Mouse (Mus musculus): ENCODE results near the gene Sgcb. TPM values are rescaled to one million over a fixed set of nuclear protein-coding genes. Genes with fewer than 3 reads are reported as not detected.

Gene Sgcb
- polyA plus RNA-seq, 1 experiment from 2014 or later = 20.7 TPM

DNA sequence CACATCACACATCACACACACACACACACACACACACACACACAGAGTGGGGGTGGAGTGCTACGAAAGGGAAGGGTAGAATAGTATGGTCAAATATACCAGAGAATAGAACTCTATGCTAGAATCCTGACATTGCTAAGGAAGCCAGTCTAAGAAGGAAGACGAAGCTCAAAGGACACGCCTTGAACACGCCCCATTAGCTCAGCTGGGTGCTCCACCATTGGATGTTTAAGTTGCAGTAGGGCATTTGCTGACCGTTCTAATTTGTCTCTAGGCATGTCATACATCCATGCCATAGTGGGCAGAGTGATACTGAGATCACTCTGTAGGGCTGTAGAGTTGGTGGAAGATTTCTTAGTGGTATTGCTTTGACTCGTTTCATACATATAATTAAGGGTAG is 35.6 kb upstream of the Sgcb start:
- no peak for DNase-seq (ENCODE audit: low spot score)
- H3K27me3 ChIP-seq (replicated peaks; ENCODE audit: control insufficient read depth, insufficient read depth, low read length) = no peaks in the 10 kb centered on the region
- H3K9ac ChIP-seq (ENCODE audit: low read length) = no peak overlapping the region
- WGBS = 83% methylated on average over 6 of the region's 6 CpGs
- no peak overlapping the region for H3K4me3 ChIP-seq (ENCODE audit: low read depth, low read length)
- H3K4me2 ChIP-seq (ENCODE audit: low read length) = no peak overlapping the region
- H3K36me3 ChIP-seq (ENCODE audit: control insufficient read depth, insufficient read depth, low read length) = no peaks in the 10 kb centered on the region
- ATAC-seq (replicated peaks; ENCODE audit: low FRiP score, low TSS enrichment, low read depth) = no peak
- H3K27ac ChIP-seq (ENCODE audit: low read depth) = no peak overlapping the region
- H3K4me1 ChIP-seq (replicated peaks; ENCODE audit: control insufficient read depth, insufficient read depth, low read length) = no peaks in the 10 kb centered on the region
- H3K9me3 ChIP-seq (ENCODE audit: control insufficient read depth, low read length) = no peaks in the 10 kb centered on the region

DNA sequence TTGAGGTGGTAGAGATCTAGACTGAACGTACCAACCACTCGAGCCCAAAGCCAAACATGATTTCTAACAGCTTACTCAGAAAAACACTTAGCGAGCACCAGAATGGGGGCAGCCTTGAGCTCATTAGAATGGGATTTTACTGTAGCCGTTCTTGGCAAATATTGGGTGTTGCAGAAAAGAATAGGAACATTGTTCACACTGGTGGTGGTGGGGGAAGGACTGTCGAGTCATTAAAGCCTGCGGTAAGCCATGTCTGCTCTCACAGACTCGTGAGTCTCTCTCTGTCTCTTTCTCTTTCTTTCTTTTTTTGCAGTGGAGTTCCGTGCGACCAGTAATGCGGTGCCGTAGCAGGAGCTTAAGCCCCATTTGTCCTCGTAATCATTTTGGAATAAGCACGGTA is 29.0 kb upstream of the Sgcb start:
- H3K9ac ChIP-seq (ENCODE audit: low read length) = no peak overlapping the region
- WGBS = 63% methylated on average over 13 of the region's 13 CpGs
- H3K27me3 ChIP-seq (replicated peaks; ENCODE audit: control insufficient read depth, insufficient read depth, low read length) = no peaks in the 10 kb centered on the region
- H3K9me3 ChIP-seq (ENCODE audit: control insufficient read depth, low read length) = no peaks in the 10 kb centered on the region
- ATAC-seq (replicated peaks; ENCODE audit: low FRiP score, low TSS enrichment, low read depth) = no peak
- DNase-seq (ENCODE audit: low spot score) = no peak
- H3K4me3 ChIP-seq (ENCODE audit: low read depth, low read length) = no peak overlapping the region
- no peak overlapping the region for H3K27ac ChIP-seq (ENCODE audit: low read depth)
- no peaks in the 10 kb centered on the region for H3K36me3 ChIP-seq (ENCODE audit: control insufficient read depth, insufficient read depth, low read length)
- no peaks in the 10 kb centered on the region for H3K4me1 ChIP-seq (replicated peaks; ENCODE audit: control insufficient read depth, insufficient read depth, low read length)
- no peak overlapping the region for H3K4me2 ChIP-seq (ENCODE audit: low read length)

DNA sequence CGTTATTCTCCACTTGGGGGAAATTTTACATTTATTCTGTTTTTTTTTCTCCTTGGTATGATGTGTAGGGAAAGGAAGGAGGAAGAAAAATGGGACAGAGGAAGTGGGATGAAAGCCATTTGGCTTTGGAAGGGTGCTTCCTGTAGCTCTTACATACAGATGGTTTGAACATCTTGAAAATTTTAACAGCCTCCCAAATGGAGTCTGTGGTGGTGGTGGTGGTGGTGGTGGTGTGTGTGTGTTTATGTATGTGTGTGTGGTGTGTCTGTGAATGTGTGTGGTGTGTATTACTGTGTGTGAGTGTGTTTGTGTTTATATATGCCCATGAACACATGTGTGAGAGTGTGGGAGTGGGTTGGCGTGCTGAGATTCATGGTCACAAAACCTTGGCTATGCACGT is 28.0 kb upstream of the Sgcb start:
- Histone ChIP-seq H3K4me3 (ENCODE audit: low read depth, low read length) (no peak overlapping the region), H3K27ac (ENCODE audit: low read depth) (no peak overlapping the region), H3K4me1 (replicated peaks; ENCODE audit: control insufficient read depth, insufficient read depth, low read length) (no peaks in the 10 kb centered on the region), H3K27me3 (replicated peaks; ENCODE audit: control insufficient read depth, insufficient read depth, low read length) (no peaks in the 10 kb centered on the region), H3K9me3 (ENCODE audit: control insufficient read depth, low read length) (no peaks in the 10 kb centered on the region), H3K9ac (ENCODE audit: low read length) (no peak overlapping the region), H3K36me3 (ENCODE audit: control insufficient read depth, insufficient read depth, low read length) (no peaks in the 10 kb centered on the region), H3K4me2 (ENCODE audit: low read length) (no peak overlapping the region)
- DNase-seq (ENCODE audit: low spot score) = no peak
- no peak for ATAC-seq (replicated peaks; ENCODE audit: low FRiP score, low TSS enrichment, low read depth)
- WGBS = 78% methylated on average over 3 of the region's 3 CpGs

GRCm38 (mm10) chr5:73669386-73669785 is 21.8 kb upstream of the Sgcb start:
- Histone ChIP-seq H3K9me3 (ENCODE audit: control insufficient read depth, low read length) (no peaks in the 10 kb centered on the region), H3K27ac (ENCODE audit: low read depth) (no peak overlapping the region), H3K4me2 (ENCODE audit: low read length) (no peak overlapping the region), H3K4me3 (ENCODE audit: low read depth, low read length) (no peak overlapping the region), H3K27me3 (replicated peaks; ENCODE audit: control insufficient read depth, insufficient read depth, low read length) (no peaks in the 10 kb centered on the region), H3K4me1 (replicated peaks; ENCODE audit: control insufficient read depth, insufficient read depth, low read length) (0 out of 2 replicates have a peak, but pooled peaks cover 3% of the 10 kb centered on the region), H3K9ac (ENCODE audit: low read length) (no peak overlapping the region), H3K36me3 (ENCODE audit: control insufficient read depth, insufficient read depth, low read length) (no peaks in the 10 kb centered on the region)
- ATAC-seq (replicated peaks; ENCODE audit: low FRiP score, low TSS enrichment, low read depth) = no peak
- WGBS = 65% methylated on average over 26 of the region's 26 CpGs
- peak; percentile 48 for DNase-seq (ENCODE audit: low spot score)

DNA sequence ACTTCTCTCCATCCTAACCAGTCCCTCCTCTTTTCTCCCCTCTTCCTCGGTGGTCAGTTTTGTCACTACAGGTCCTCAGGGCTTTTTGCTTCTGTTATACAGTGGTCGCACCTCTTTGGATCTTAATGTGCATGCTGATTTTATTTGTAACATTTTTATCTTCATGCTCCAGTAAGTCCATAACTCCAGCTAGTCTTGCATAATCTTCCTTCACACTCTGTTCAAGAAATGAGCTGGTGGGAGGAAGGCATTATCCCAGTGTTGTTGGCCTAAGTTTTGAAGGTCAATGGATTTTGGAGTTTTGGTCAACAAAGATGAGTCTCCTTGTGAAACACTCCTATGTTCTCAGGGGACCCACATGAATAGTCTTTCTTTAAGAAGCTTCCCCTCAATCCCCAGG is 20.3 kb upstream of the Sgcb start:
- H3K27ac ChIP-seq (ENCODE audit: low read depth) = no peak overlapping the region
- no peak overlapping the region for H3K4me3 ChIP-seq (ENCODE audit: low read depth, low read length)
- no peak overlapping the region for H3K9ac ChIP-seq (ENCODE audit: low read length)
- H3K27me3 ChIP-seq (replicated peaks; ENCODE audit: control insufficient read depth, insufficient read depth, low read length) = no peaks in the 10 kb centered on the region
- DNase-seq (ENCODE audit: low spot score) = no peak
- H3K4me1 ChIP-seq (replicated peaks; ENCODE audit: control insufficient read depth, insufficient read depth, low read length) = 0 out of 2 replicates have a peak, but pooled peaks cover 3% of the 10 kb centered on the region
- H3K36me3 ChIP-seq (ENCODE audit: control insufficient read depth, insufficient read depth, low read length) = no peaks in the 10 kb centered on the region
- no peak overlapping the region for H3K4me2 ChIP-seq (ENCODE audit: low read length)
- 85% methylated on average over 2 of the region's 2 CpGs for WGBS
- no peak for ATAC-seq (replicated peaks; ENCODE audit: low FRiP score, low TSS enrichment, low read depth)
- no peaks in the 10 kb centered on the region for H3K9me3 ChIP-seq (ENCODE audit: control insufficient read depth, low read length)

GRCm38 (mm10) chr5:73666695-73667094 is 19.1 kb upstream of the Sgcb start:
- Histone ChIP-seq H3K36me3 (ENCODE audit: control insufficient read depth, insufficient read depth, low read length) (no peaks in the 10 kb centered on the region), H3K4me1 (replicated peaks; ENCODE audit: control insufficient read depth, insufficient read depth, low read length) (0 out of 2 replicates have a peak, but pooled peaks cover 3% of the 10 kb centered on the region), H3K27ac (ENCODE audit: low read depth) (no peak overlapping the region), H3K4me3 (ENCODE audit: low read depth, low read length) (no peak overlapping the region), H3K27me3 (replicated peaks; ENCODE audit: control insufficient read depth, insufficient read depth, low read length) (no peaks in the 10 kb centered on the region; the same call in 1 of the 2 replicates), H3K4me2 (ENCODE audit: low read length) (no peak overlapping the region), H3K9me3 (ENCODE audit: control insufficient read depth, low read length) (no peaks in the 10 kb centered on the region), H3K9ac (ENCODE audit: low read length) (no peak overlapping the region)
- 77% methylated on average over 2 of the region's 2 CpGs for WGBS
- ATAC-seq (replicated peaks; ENCODE audit: low FRiP score, low TSS enrichment, low read depth) (no peak), DNase-seq (ENCODE audit: low spot score) (no peak)

DNA sequence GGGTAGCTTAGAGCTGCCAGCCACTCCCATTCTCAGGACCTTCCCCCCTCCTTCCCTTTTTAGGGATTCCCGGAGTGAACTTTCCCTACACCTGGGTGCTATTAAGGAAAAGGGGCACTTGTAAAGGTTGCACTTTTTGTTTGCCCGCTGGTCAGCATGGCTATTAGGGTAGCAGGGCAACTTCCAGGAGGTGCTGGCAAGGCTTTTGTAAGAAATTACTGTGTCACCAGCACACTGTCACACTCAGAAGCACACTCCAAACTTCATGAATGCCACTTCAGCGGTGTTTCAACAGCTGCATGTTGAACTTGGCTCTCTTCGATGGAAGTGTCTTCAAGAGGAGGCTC is 4.2 kb upstream of the Sgcb start:
- no peaks in the 10 kb centered on the region for H3K9me3 ChIP-seq (ENCODE audit: control insufficient read depth, low read length)
- DNase-seq (ENCODE audit: low spot score) (peak; percentile 54), ATAC-seq (replicated peaks; ENCODE audit: low FRiP score, low TSS enrichment, low read depth) (no peak)
- under 1% methylated on average over 4 of the region's 4 CpGs for WGBS
- peak overlapping the region; percentile 50 for H3K4me3 ChIP-seq (ENCODE audit: low read depth, low read length)
- no peak overlapping the region for H3K27ac ChIP-seq (ENCODE audit: low read depth)
- peak overlapping the region; percentile 99 for H3K4me2 ChIP-seq (ENCODE audit: low read length)
- H3K27me3 ChIP-seq (replicated peaks; ENCODE audit: control insufficient read depth, insufficient read depth, low read length) = peaks cover 64% of the 10 kb centered on the region
- 0 out of 2 replicates have a peak, but pooled peaks cover 10% of the 10 kb centered on the region for H3K4me1 ChIP-seq (replicated peaks; ENCODE audit: control insufficient read depth, insufficient read depth, low read length)
- H3K9ac ChIP-seq (ENCODE audit: low read length) = no peak overlapping the region
- H3K36me3 ChIP-seq (ENCODE audit: control insufficient read depth, insufficient read depth, low read length) = no peaks in the 10 kb centered on the region

DNA sequence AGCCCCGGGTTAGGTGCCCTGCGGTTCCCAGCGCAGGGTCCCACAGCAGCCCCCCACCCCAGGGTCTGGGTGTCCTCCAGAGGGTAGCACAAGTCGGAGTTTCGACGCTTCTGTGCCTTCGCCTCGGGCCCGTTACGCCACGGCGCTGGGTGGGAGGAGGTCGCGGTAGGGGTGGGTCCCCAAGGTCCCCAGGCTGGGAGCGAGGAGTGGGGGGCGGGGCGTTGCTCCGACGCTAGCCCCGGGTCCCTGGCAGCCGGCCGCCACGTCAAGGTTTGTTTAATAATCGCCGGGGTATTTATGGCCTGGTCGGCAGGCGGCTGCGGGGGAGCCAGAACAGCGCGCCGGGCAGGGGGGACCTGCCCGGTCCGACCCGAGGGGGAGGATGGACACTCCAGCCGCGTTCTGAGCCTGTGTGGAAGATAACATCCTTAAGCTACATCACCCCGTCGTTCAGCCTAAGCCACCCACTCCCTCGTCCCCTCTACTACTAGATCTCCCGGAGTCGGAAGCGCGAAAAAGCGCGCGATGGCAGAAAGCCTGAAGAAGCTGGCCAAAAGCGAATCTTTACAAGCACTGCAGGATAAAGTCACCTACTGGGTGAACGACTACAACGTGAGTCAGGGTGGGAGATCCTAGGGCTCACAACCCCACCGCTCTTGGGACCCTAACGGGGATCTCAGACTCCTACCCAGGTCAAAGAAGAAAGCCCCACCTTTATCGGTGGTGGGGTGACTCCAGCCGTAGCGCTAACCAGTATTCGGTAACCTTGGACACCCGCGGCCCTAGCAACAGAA is 3.7 kb upstream of the Sgcb start, which contains the start of gene Spata18:
Gene Spata18 (plus strand): TSS at position 319 of the 794 bp plus-strand sequence.
- under 1% methylated on average over 57 of the region's 57 CpGs for WGBS
- peak; percentile 74 for DNase-seq (ENCODE audit: low spot score)
- Histone ChIP-seq H3K9me3 (ENCODE audit: control insufficient read depth, low read length) (no peaks in the 10 kb centered on the region), H3K27ac (ENCODE audit: low read depth) (no peak within 1 kb of the TSS), H3K27me3 (replicated peaks; ENCODE audit: control insufficient read depth, insufficient read depth, low read length) (peaks cover 64% of the 10 kb centered on the region), H3K36me3 (ENCODE audit: control insufficient read depth, insufficient read depth, low read length) (no peaks in the 10 kb centered on the region), H3K4me3 (ENCODE audit: low read depth, low read length) (peak within 1 kb of the TSS; percentile 50), H3K9ac (ENCODE audit: low read length) (peak within 1 kb of the TSS; percentile 37), H3K4me1 (replicated peaks; ENCODE audit: control insufficient read depth, insufficient read depth, low read length) (0 out of 2 replicates have a peak, but pooled peaks cover 10% of the 10 kb centered on the region), H3K4me2 (ENCODE audit: low read length) (peak within 1 kb of the TSS; percentile 99)
- no peak for ATAC-seq (replicated peaks; ENCODE audit: low FRiP score, low TSS enrichment, low read depth)
